Mouse (Mus musculus) heart, postnatal 0 days (tissue): ENCODE measurements around the gene Endov. TPM values are rescaled to one million over a fixed set of nuclear protein-coding genes. Genes with fewer than 3 reads are reported as not detected.

Experiments
- ATAC-seq: fragments of 200-750 bp; cut with Nextera tagmentation; 2 replicates; pipeline ENCODE4 v1.8.0; 2017; ENCODE audit warnings: low read depth, moderate number of reproducible peaks, moderate library complexity; ENCODE audit not compliant: insufficient read depth
- DNase-seq: peaks from one replicate; pipeline ENCODE4 v3.0.0-alpha.2; 2016; ENCODE audit warnings: low spot score
- H3K27ac ChIP-seq: fragments of 300-500 bp; sonication (generic); 2 replicates; pipeline ENCODE4 v1.5.1; 2014; ENCODE audit warnings: low read depth, mild to moderate bottlenecking
- H3K27me3 ChIP-seq: fragments of 300-500 bp; sonication (generic); 2 replicates; pipeline ENCODE4 v1.6.1; 2014; ENCODE audit warnings: low read length, mixed read lengths; ENCODE audit not compliant: control insufficient read depth, insufficient read depth
- H3K36me3 ChIP-seq: fragments of 300-500 bp; sonication (generic); replicated peaks from 2 replicates; pipeline ENCODE4 v1.6.1; 2014; ENCODE audit warnings: low read length, mixed read lengths; ENCODE audit not compliant: control insufficient read depth, insufficient read depth
- H3K4me1 ChIP-seq: fragments of 300-500 bp; sonication (generic); 2 replicates; pipeline ENCODE4 v1.6.1; 2014; ENCODE audit warnings: antibody characterized with exemption; ENCODE audit not compliant: control insufficient read depth, insufficient read depth
- H3K4me2 ChIP-seq: fragments of 300-500 bp; sonication (generic); 2 replicates; pipeline ENCODE4 v1.6.1; 2014; ENCODE audit warnings: low read depth, mild to moderate bottlenecking, low read length, moderate library complexity
- H3K4me3 ChIP-seq: fragments of 300-500 bp; sonication (generic); 2 replicates; pipeline ENCODE4 v1.5.1; 2014; ENCODE audit warnings: low read depth, low read length
- H3K9ac ChIP-seq: fragments of 300-500 bp; sonication (generic); replicated peaks from 2 replicates; pipeline ENCODE4 v1.6.1; 2014; ENCODE audit warnings: low read depth, low read length, mixed read lengths
- H3K9me3 ChIP-seq: fragments of 300-500 bp; sonication (generic); replicated peaks from 2 replicates; pipeline ENCODE4 v1.6.1; 2016; ENCODE audit warnings: low read length; ENCODE audit not compliant: control insufficient read depth
- CTCF ChIP-seq: IDR thresholded peaks from 2 replicates; pipeline ENCODE4 v1.5.1; 2016; ENCODE audit warnings: antibody characterized with exemption, control low read depth, low read depth
- EP300 ChIP-seq: IDR thresholded peaks from 2 replicates; pipeline ENCODE4 v1.6.1; 2016; ENCODE audit warnings: antibody characterized with exemption, low read depth
- WGBS: fragments of 180-500 bp; shearing (Covaris S2); extraction: QIAGEN DNeasy Blood & Tissue Kit; methylation state at CpG from one replicate; pipeline ENCODE4 v1.1.7; 2014; 5-methylcytosine and 5-hydroxymethylcytosine counted together
- polyA plus RNA-seq: library from polyadenylated mRNA; unstranded; fragments of >200 nt; fragmentation: Nextera tagmentation; extraction: Ambion mirVana; gene quantifications from 2 replicates; pipeline ENCODE4 v1.2.1, GENCODE M21; 2015
- total RNA-seq: library from RNA; depleted of rRNA; stranded (reverse); fragments of >200 nt; gene quantifications from 2 replicates; pipeline ENCODE4 v1.2.3, GENCODE M21; 2014; ENCODE audit warnings: low replicate concordance

The Endov gene
- total and polyA plus RNA-seq, 2 experiments from 2014 or later: 7.4 to 15.0 TPM

DNA sequence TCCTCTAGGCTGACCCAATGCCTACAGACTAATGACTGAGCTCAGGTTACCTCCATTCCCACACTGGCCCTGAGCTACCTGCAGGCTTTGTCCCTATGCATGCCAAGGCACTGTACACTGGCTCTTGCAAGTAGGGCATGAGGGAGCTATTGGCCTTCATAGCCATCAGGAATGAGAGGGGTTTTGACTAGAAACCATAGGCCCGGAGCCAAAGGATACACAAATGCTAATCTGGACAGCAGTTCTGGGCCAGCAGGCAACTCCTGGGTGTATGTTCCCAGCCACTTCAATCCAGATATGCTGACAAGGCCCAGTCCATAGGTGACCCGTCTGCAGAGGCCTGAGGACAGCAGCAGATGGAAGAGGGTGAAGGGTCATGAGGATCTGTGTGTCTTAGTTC is 8.9 kb downstream of the Endov start:
- no peak for DNase-seq
- TF ChIP-seq EP300 (no peak), CTCF (no peak)
- Histone ChIP-seq H3K4me1 (no peaks in the 10 kb centered on the region), H3K27me3 (no peaks in the 10 kb centered on the region), H3K27ac (no peak overlapping the region), H3K9ac (no peak overlapping the region), H3K4me2 (no peak overlapping the region), H3K9me3 (no peaks in the 10 kb centered on the region), H3K36me3 (peaks cover 47% of the 10 kb centered on the region), H3K4me3 (no peak overlapping the region)
- no peak for ATAC-seq
- WGBS: 81% methylated on average over 2 of the region's 2 CpGs

DNA sequence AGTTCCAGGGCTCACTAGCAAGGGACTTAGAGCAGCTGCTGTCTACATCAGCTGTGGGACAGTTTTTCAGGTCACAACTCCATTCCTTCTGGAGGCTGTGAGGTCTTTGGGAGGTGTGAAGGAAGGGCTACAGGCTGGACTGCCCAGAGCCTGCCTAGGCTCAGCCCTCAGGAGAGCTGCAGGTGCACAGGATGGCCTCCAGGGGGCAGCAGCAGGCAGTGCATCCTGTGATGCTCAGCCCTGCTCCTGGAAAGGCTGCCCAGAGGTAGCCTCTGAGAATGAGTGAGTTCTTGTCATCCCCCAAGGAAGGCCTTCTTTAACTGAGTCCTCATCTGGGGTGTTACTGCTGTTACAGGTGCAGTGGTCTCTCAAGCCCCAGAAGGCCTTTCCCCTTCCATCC is 12.5 kb downstream of the Endov start:
- no peak overlapping the region for H3K9ac ChIP-seq
- no peaks in the 10 kb centered on the region for H3K9me3 ChIP-seq
- H3K27ac ChIP-seq: no peak overlapping the region
- no peak overlapping the region for H3K4me2 ChIP-seq
- TF ChIP-seq CTCF (peak; percentile 95), EP300 (no peak)
- H3K4me3 ChIP-seq: no peak overlapping the region
- DNase-seq (peak; percentile 51), ATAC-seq (peak; percentile 58)
- H3K36me3 ChIP-seq: peaks cover 66% of the 10 kb centered on the region
- no peaks in the 10 kb centered on the region for H3K4me1 ChIP-seq
- H3K27me3 ChIP-seq: no peaks in the 10 kb centered on the region

DNA sequence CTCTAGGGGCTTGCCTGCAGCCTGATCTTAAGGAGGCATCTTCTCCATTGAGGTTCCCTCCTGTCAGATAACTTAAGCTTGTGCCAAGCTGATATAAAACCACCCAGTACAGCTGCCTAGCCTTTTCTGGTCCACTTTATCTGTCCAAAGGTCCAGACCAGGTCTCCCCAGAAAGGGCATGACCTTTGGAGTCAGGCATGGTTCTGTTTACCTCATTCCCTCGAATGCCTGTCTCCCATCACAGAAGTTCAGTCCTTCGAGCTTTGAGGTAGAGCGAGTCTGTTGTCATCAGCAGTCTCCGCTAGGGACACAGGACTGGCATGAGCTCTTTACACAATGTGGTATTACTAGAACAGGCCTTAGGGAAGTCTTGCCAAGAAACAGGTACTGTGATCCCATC is 15.2 kb downstream of the Endov start:
- no peak overlapping the region for H3K4me3 ChIP-seq
- H3K36me3 ChIP-seq: peaks cover 49% of the 10 kb centered on the region
- no peak for TF ChIP-seq EP300
- no peak for TF ChIP-seq CTCF
- no peak for ATAC-seq
- H3K4me2 ChIP-seq: no peak overlapping the region
- 75% methylated on average over 4 of the region's 4 CpGs for WGBS
- 0 out of 2 replicates have a peak, but pooled peaks cover 3% of the 10 kb centered on the region for H3K27me3 ChIP-seq
- no peaks in the 10 kb centered on the region for H3K9me3 ChIP-seq
- no peak overlapping the region for H3K27ac ChIP-seq
- DNase-seq: no peak
- H3K9ac ChIP-seq: no peak overlapping the region
- H3K4me1 ChIP-seq: no peaks in the 10 kb centered on the region

DNA sequence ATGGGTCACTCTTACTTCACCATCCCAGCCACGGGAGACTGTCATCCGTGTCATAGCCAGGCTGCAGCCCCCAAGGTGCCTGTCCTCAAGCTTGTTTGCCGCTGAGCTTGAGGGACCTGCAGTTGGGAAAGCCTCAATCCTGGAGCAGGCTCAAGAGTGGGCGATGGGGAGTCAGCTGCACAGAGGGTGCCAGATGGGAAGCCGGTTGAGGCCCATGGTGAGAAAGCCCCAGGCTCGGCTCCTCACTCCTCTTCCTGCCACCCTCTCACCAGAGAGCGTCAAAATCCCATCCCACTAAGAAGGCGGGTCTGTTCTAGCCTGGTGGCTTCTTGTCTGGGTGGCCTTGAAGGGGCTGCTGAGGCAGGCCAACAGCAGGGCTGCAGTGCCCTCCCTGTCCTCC is 16.6 kb downstream of the Endov start:
- Histone ChIP-seq H3K27ac (no peak overlapping the region), H3K36me3 (peaks cover 41% of the 10 kb centered on the region), H3K9me3 (no peaks in the 10 kb centered on the region), H3K4me3 (no peak overlapping the region), H3K4me1 (no peaks in the 10 kb centered on the region), H3K4me2 (no peak overlapping the region), H3K9ac (no peak overlapping the region), H3K27me3 (0 out of 2 replicates have a peak, but pooled peaks cover 3% of the 10 kb centered on the region)
- TF ChIP-seq CTCF: no peak
- no peak for TF ChIP-seq EP300
- WGBS: 81% methylated on average over 8 of the region's 8 CpGs
- no peak for DNase-seq
- ATAC-seq: no peak

DNA sequence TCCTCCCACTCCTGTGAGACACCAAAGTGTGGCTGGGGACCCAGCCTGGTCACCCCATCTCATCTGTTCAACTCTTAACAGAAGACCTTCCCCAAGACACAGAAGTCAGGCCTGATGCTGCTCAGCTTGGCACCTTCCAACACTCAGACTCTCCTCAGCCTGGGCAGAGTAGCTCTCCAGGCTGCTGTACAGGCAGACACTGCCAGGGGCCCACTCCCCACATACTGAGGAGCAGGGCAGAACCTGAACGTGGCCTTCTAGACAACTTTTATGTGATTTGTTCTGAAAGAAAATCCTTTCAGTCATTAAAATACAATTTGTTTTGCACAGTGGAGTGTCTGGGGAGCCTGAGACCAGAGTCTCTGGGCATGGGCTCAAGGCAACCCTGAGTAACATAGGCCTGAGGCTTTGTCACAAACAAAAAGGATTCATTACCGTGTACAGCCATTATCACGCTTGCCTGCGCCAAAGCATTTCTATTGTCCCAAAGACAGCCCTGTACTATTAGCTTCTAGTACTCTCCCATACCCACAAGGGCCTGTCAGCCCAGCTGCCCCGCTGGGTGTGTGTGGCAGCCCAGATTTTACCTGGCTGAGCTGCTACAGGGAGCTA is 18.1 kb downstream of the Endov start:
- ATAC-seq: no peak
- no peaks in the 10 kb centered on the region for H3K4me1 ChIP-seq
- DNase-seq: no peak
- H3K4me3 ChIP-seq: no peak overlapping the region
- H3K9ac ChIP-seq: no peak overlapping the region
- H3K36me3 ChIP-seq: peaks cover 34% of the 10 kb centered on the region
- peaks cover 15% of the 10 kb centered on the region for H3K27me3 ChIP-seq
- WGBS: 71% methylated on average over 5 of the region's 5 CpGs
- no peak overlapping the region for H3K27ac ChIP-seq
- no peaks in the 10 kb centered on the region for H3K9me3 ChIP-seq
- TF ChIP-seq EP300: no peak
- TF ChIP-seq CTCF: no peak
- no peak overlapping the region for H3K4me2 ChIP-seq

DNA sequence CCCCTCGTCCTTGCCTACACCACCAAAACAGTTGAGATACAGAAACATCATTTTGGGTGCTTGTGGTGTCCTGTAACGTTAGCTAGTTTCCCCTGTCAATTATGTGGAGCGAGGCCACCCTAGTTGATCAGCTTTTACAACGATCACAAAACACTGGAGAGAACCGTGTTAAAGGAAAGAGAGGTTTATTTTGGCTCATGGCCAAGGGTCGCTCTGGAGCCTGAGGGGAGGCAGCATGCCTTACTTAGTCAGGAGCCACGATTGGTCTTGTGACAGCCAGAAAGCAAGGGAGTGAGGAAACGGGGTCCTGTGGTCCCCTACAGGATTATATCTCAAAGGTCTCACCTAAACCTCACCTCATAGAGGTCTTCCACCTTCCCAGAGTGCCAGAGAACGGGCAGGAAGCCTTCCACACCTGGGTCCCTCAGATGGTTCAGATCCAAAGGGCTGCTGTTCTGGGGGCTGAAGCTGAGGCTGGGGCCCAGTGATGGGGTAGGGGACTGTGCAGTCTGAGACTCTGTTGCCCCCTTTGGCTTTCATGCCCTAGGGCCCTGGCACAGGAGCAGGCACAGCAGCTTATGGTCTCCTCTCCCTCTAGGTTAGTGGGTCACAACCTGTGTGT is 22.0 kb downstream of the Endov start:
- DNase-seq: no peak
- Histone ChIP-seq H3K4me1 (no peaks in the 10 kb centered on the region), H3K36me3 (peaks cover 6% of the 10 kb centered on the region; the same call in 1 of the 2 replicates), H3K9me3 (no peaks in the 10 kb centered on the region), H3K27ac (no peak overlapping the region), H3K9ac (no peak overlapping the region), H3K4me3 (no peak overlapping the region), H3K4me2 (no peak overlapping the region), H3K27me3 (peaks cover 37% of the 10 kb centered on the region)
- no peak for ATAC-seq
- no peak for TF ChIP-seq EP300
- TF ChIP-seq CTCF: no peak
- WGBS: 39% methylated on average over 9 of the region's 9 CpGs
